Mouse (Mus musculus) small intestine, adult 2 months (tissue): ENCODE results near the gene Cfap58.

Experiments used
- CTCF ChIP-seq: fragments of 200-500 bp; IDR thresholded peaks from 2 replicates; pipeline ENCODE4 v1.5.1; 2012; ENCODE audit warnings: low read depth, mild to moderate bottlenecking, control low read depth, inconsistent platforms, low read length, moderate library complexity, mixed read lengths; ENCODE audit not compliant: insufficient replicate concordance, insufficient read length; ENCODE audit errors: extremely low read depth
- POLR2A ChIP-seq: fragments of 200-500 bp; IDR thresholded peaks from 2 replicates; pipeline ENCODE4 v1.6.1; 2012; ENCODE audit warnings: low read depth, mild to moderate bottlenecking, control low read depth, inconsistent platforms, low read length, moderate library complexity

- no peak for TF ChIP-seq POLR2A
- no peak for TF ChIP-seq CTCF
Measured at GRCm38 (mm10) chr19:48063289-48063688, 125.8 kb downstream of the Cfap58 start.
